Mouse (Mus musculus): ENCODE data around the gene Ak1.

- TF ChIP-seq CTCF (conservative IDR thresholded peaks at IDR 0.05 in 1 of 2, IDR thresholded peaks at IDR 0.05 in 1 of 2; ENCODE audit: low read depth in 2 of 2, low read length in 2 of 2) (peak; percentile 75 to 98), ZNF384 (IDR thresholded peaks at IDR 0.05; ENCODE audit: low read depth, low read length) (no peak), ELF1 (IDR thresholded peaks at IDR 0.05; ENCODE audit: low read depth, low read length) (no peak), ZC3H11A (IDR thresholded peaks at IDR 0.05; ENCODE audit: low read depth, low read length) (peak; percentile 78), EP300 (IDR thresholded peaks at IDR 0.05; ENCODE audit: low read length) (no peak), POLR2A (IDR thresholded peaks at IDR 0.05; ENCODE audit: low read depth, low read length) (no peak), ZMIZ1 (IDR thresholded peaks at IDR 0.05; ENCODE audit: low read depth, low read length) (no peak), ETS1 (conservative IDR thresholded peaks at IDR 0.05; ENCODE audit: low read depth, low read length) (no peak), POLR2AphosphoS2 (IDR thresholded peaks at IDR 0.05; ENCODE audit: low read depth, low read length) (no peak), MYC (IDR thresholded peaks at IDR 0.05; ENCODE audit: low read depth, low read length) (0 out of 2 replicates have a peak, but pooled peaks have one; percentile 27), CHD2 (IDR thresholded peaks at IDR 0.05; ENCODE audit: low read length) (no peak), GABPA (IDR thresholded peaks at IDR 0.05; ENCODE audit: insufficient replicate concordance, low read depth, low read length) (no peak), E2F4 (IDR thresholded peaks at IDR 0.05; ENCODE audit: insufficient replicate concordance, low read depth, low read length) (no peak)
Measured at GRCm38 (mm10) chr2:32631737-32632394, 10.3 kb downstream of the Ak1 start.

Measured in CH12.LX (cell line).